Mouse (Mus musculus) embryonic fibroblast, embryonic 13.5 days (primary cell): Measurements from ENCODE around the gene Trim72. TPM values are rescaled to one million over a fixed set of nuclear protein-coding genes. Genes with fewer than 3 reads are reported as not detected.

Experiments
- H3K27ac ChIP-seq: 2 replicates; pipeline ENCODE4 v1.5.1; 2012; ENCODE audit warnings: low read length, control low read depth, inconsistent platforms; ENCODE audit not compliant: insufficient read depth
- H3K4me1 ChIP-seq: 2 replicates; pipeline ENCODE4 v1.6.1; 2011; ENCODE audit warnings: low read length; ENCODE audit not compliant: control insufficient read depth, insufficient read depth
- H3K4me3 ChIP-seq: 2 replicates; pipeline ENCODE4 v1.5.1; 2011; ENCODE audit warnings: mild to moderate bottlenecking, control low read depth, low read length; ENCODE audit not compliant: insufficient read depth
- CTCF ChIP-seq: IDR thresholded peaks from 2 replicates; pipeline ENCODE4 v1.5.1; 2011; ENCODE audit warnings: mild to moderate bottlenecking, control low read depth, low read length, moderate library complexity, borderline replicate concordance; ENCODE audit not compliant: insufficient read depth
- POLR2A ChIP-seq: IDR thresholded peaks from 2 replicates; pipeline ENCODE4 v1.6.1; 2011; ENCODE audit warnings: low read depth, mild to moderate bottlenecking, control low read depth, low read length, moderate library complexity
- polyA plus RNA-seq: library from polyadenylated mRNA; stranded (reverse); fragments of >200 nt; gene quantifications from 2 replicates; pipeline ENCODE4 v1.2.4, GENCODE M21; 2011; ENCODE audit warnings: low read depth; ENCODE audit not compliant: missing spikeins, insufficient read length

Gene Trim72
- polyA plus RNA-seq, 1 experiment: not detected

GRCm38 (mm10) chr7:128048819-128049218 is 45.1 kb downstream of the Trim72 start:
- H3K4me3 ChIP-seq: no peak overlapping the region
- TF ChIP-seq POLR2A (no peak), CTCF (no peak)
- H3K4me1 ChIP-seq: no peaks in the 10 kb centered on the region
- H3K27ac ChIP-seq: no peak overlapping the region

GRCm38 (mm10) chr7:128049254-128049653 is 45.5 kb downstream of the Trim72 start:
- H3K4me3 ChIP-seq: no peak overlapping the region
- H3K27ac ChIP-seq: no peak overlapping the region
- H3K4me1 ChIP-seq: no peaks in the 10 kb centered on the region
- TF ChIP-seq POLR2A (no peak), CTCF (no peak)

GRCm38 (mm10) chr7:128050739-128051138 is 47.0 kb downstream of the Trim72 start:
- H3K4me3 ChIP-seq: no peak overlapping the region
- no peak overlapping the region for H3K27ac ChIP-seq
- no peak for TF ChIP-seq CTCF
- no peak for TF ChIP-seq POLR2A
- H3K4me1 ChIP-seq: no peaks in the 10 kb centered on the region

GRCm38 (mm10) chr7:128053061-128053460 is 49.3 kb downstream of the Trim72 start:
- Histone ChIP-seq H3K27ac (no peak overlapping the region), H3K4me1 (no peaks in the 10 kb centered on the region), H3K4me3 (no peak overlapping the region)
- no peak for TF ChIP-seq CTCF
- TF ChIP-seq POLR2A: no peak

- TF ChIP-seq POLR2A (no peak), CTCF (no peak)
- H3K27ac ChIP-seq: no peak overlapping the region
- H3K4me1 ChIP-seq: no peaks in the 10 kb centered on the region
- no peak overlapping the region for H3K4me3 ChIP-seq
These were observed 53.2 kb downstream of the Trim72 start for GRCm38 (mm10) chr7:128056917-128057444.

- Histone ChIP-seq H3K4me3 (no peak overlapping the region), H3K27ac (no peak overlapping the region), H3K4me1 (no peaks in the 10 kb centered on the region)
- TF ChIP-seq CTCF (no peak), POLR2A (no peak)
These were observed 54.1 kb downstream of the Trim72 start for GRCm38 (mm10) chr7:128057860-128058259.

- TF ChIP-seq CTCF: no peak
- TF ChIP-seq POLR2A: no peak
- Histone ChIP-seq H3K4me3 (no peak overlapping the region), H3K27ac (no peak overlapping the region), H3K4me1 (no peaks in the 10 kb centered on the region)
These were observed 54.8 kb downstream of the Trim72 start for GRCm38 (mm10) chr7:128058576-128058975.

GRCm38 (mm10) chr7:128059091-128059490 is 55.3 kb downstream of the Trim72 start:
- TF ChIP-seq POLR2A (no peak), CTCF (no peak)
- Histone ChIP-seq H3K27ac (no peak overlapping the region), H3K4me3 (no peak overlapping the region), H3K4me1 (no peaks in the 10 kb centered on the region)

Other genes with a start within 250 kb of the Trim72 start
- 19.8 and 23.3 TPM in 2 replicates for gene Orai3, start 234.1 kb upstream of the Trim72 start, polyA plus RNA-seq
- gene Setd1a, start 227.3 kb upstream of the Trim72 start, polyA plus RNA-seq: 29.3 and 33.8 TPM in 2 replicates
- gene Gm49388, start 218.3 kb upstream of the Trim72 start, polyA plus RNA-seq: not detected in 2 replicates
- gene Hsd3b7, start 203.3 kb upstream of the Trim72 start, polyA plus RNA-seq: 8.0 and 9.4 TPM in 2 replicates
- gene Stx4a, start 179.7 kb upstream of the Trim72 start, polyA plus RNA-seq: 70.3 and 90.0 TPM in 2 replicates
- 1.8 and 4.4 TPM in 2 replicates for gene Stx1b, start 179.4 kb upstream of the Trim72 start, polyA plus RNA-seq
- 18.4 and 20.1 TPM in 2 replicates for gene Zfp646, start 127.7 kb upstream of the Trim72 start, polyA plus RNA-seq
- gene Zfp668, start 127.1 kb upstream of the Trim72 start, polyA plus RNA-seq: 8.9 and 15.6 TPM in 2 replicates
- 0.65 and 0.77 TPM in 2 replicates for gene Prss53, start 113.0 kb upstream of the Trim72 start, polyA plus RNA-seq
- gene Gm21974, start 108.5 kb upstream of the Trim72 start, polyA plus RNA-seq: not detected in 2 replicates
- gene Vkorc1, start 108.3 kb upstream of the Trim72 start, polyA plus RNA-seq: 107 and 146 TPM in 2 replicates
- gene Bckdk, start 99.9 kb upstream of the Trim72 start, polyA plus RNA-seq: 57.3 and 63.5 TPM in 2 replicates
- gene Kat8, start 91.4 kb upstream of the Trim72 start, polyA plus RNA-seq: 19.8 and 24.5 TPM in 2 replicates
- not detected in 2 replicates for gene Prss8, start 73.8 kb upstream of the Trim72 start, polyA plus RNA-seq
- gene Prss36, start 57.2 kb upstream of the Trim72 start, polyA plus RNA-seq: 6.8 and 7.1 TPM in 2 replicates
- gene Fus, start 36.5 kb upstream of the Trim72 start, polyA plus RNA-seq: 861 and 978 TPM in 2 replicates
- gene Pycard, start 10.1 kb upstream of the Trim72 start, polyA plus RNA-seq: 1.0 and 1.5 TPM in 2 replicates
- 0.20 and 1.8 TPM in 2 replicates for gene Itgam, start 58.7 kb downstream of the Trim72 start, polyA plus RNA-seq
- gene Gm49368, start 58.7 kb downstream of the Trim72 start, polyA plus RNA-seq: 0.11 TPM in 1 of 2 replicates, not detected in the other
- not detected in 2 replicates for gene Itgax, start 125.6 kb downstream of the Trim72 start, polyA plus RNA-seq
- 0.53 TPM in 1 of 2 replicates, not detected in the other for gene Itgad, start 150.4 kb downstream of the Trim72 start, polyA plus RNA-seq
- gene Cox6a2, start 202.4 kb downstream of the Trim72 start, polyA plus RNA-seq: 2.7 and 5.2 TPM in 2 replicates
- 9.0 and 11.1 TPM in 2 replicates for gene Armc5, start 233.4 kb downstream of the Trim72 start, polyA plus RNA-seq
- gene 9130023H24Rik, start 234.1 kb downstream of the Trim72 start, polyA plus RNA-seq: 9.1 and 9.8 TPM in 2 replicates
- gene Tgfb1i1, start 242.9 kb downstream of the Trim72 start, polyA plus RNA-seq: 200 and 221 TPM in 2 replicates